Mouse (Mus musculus): ENCODE results near the gene Olfr412. TPM values are rescaled to one million over a fixed set of nuclear protein-coding genes. Genes with fewer than 3 reads are reported as not detected.

Gene Olfr412
- not detected for total RNA-seq (2021)
- long read RNA-seq, experiment 1, result 0 reads
- long read RNA-seq, experiment 2, result 0 reads

DNA sequence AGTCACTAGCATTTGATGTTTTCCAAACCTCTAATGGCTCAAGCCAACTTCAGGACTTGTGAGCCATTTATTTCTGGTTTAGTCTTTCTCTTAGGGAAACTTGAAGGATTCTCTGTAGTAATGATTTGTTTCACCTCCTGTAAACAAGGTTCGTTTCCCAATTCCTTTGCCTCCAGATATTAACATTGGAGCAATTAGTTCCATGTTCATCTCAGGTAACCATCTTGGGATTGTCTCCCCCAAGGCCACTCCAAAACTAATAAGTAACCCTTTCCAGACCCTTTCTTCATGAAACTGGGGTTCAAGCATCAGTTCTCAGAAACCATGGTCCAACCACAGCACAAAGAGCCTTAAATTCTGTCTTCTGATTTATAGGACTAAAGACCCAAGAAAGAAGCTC, at the start of gene Olfr412:
Gene Olfr412, plus strand, starts transcription at position 301 of the 400 bp plus-strand sequence.
- DNase-seq, result no peak

DNA sequence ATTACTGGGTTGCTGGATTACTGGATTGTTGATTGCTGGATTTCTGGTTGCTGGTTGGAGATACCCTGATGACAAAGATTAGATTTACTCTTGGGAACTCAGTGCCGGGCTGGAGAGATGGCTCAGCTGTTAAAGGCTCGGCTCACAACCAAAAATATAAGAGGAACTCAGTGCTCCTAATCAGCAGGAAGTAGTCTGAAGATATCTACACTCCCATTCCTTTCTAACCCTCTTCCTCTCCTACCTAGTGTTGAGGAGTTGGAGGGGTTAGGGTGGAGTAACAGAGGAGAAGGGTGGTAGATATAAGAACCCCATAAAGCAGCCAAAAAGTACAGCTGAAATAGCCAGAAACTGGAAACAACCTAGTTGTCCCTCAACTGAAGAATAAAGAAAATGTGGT, 35.8 kb upstream of the Olfr412 start:
- DNase-seq, result no peak

DNA sequence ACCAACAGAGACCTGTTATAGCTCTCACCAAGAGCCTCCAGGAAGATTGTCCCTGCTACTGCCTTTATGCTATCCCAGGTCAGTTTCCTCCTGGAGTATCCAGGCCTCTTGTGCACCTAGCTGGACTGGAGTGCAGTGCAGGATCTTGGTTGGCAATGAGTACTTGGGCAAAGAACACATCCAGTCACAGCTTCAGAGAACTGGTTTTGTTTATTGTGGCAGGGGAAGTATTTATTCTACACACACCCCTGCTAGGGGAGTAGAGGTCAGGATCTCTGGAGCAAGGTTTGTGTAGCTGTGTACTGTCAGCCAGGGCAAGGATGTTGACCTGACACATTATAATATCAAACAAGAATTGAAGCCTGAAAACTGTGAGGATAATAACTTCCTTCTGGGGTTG, 33.1 kb upstream of the Olfr412 start:
- DNase-seq, result no peak

DNA sequence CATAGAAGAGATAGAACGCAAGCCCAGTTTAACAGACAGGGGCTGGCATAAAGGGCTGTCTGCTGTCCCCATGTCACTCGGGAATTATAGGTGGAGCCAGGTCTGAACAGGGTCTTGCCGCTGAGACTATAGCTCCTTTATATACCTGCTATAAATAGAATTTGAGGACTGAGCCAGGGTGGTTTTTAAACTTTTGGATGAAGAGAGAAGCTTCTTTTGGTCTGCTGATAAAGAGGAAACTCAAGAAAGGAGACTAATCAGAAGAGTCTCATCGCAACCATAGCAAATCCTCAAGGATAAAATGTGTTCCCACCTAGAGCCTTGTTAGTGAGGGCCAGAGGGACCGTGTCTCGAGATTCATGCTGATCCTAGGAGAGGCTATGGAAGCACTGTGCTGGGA, 23.9 kb upstream of the Olfr412 start, which contains the start of gene Olfr410:
Gene Olfr410, minus strand, starts transcription at position 101 of the 400 bp plus-strand sequence.
- DNase-seq, result no peak

DNA sequence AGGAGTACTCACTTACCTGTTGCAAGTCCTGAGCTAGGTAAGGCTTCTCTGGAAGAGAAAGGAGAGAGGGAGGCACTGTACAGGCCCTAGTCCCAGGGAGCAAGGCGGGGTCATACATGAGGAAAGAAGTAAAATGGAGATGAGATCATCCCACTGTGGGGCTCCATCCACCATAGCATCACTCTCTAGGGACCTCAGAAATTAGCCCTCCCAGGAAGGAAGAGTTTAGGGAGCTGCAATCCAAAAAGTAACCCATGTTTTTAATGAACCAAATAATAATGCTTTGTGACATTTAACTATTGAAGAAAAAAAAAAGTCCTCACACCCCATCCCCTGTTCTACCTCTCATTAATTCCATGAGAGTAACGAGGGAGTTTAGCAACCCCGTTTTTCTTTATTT, 9.3 kb upstream of the Olfr412 start, which contains the start of gene Olfr411:
Gene Olfr411, minus strand, starts transcription at position 101 of the 400 bp plus-strand sequence.
- DNase-seq, result no peak

DNA sequence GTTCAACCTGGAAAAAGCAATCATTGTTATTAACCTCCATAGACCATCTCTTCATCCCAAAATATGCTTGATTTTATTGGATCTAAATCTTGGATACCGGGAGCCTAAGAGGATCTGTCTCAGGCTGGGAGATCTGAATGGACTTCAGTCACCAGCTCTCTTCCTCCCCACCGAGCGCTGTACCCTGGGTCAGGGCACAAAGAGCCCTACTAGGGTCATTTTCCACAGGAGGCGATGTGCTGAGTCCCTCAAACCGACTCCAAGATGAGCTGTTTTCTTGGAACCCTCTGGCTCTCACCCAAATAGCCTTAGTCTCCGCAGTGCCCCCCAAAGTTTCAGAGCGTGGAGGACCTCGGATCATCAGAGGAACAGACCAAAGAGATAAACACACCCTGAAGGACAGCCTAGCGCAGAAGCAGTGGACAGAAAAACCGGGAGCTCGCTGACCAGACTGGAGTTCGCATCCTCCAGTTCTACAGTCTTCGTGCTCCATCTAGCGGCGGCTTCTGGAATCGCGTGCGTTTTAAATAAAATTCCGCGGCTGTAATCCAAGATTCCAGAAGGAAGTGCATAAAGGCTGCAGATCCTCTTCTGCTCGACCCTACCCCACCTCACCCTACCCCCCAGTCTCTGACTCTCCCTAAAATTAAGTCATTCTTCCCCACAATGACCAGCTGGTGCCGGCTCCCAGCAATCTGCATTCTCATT, 9.7 kb downstream of the Olfr412 start:
- peak; percentile 86 for DNase-seq

DNA sequence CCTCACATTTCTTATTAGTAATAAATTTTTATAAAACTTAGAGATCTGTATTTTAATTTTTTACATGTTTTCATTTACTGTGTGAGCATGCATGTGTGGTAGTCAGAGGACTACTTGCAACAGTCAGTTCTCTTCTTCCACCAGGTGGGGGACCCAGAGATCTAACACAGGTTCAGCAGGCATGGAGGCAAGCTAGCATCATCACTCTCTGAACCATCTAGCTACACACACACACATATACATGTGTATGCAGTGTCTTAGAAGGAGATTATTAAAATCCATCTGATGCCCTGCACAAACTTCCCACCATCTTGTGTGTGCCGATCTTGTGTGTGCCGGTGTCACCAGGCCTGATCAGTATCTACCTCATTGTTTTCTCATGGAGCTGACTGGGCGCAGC, 15.0 kb downstream of the Olfr412 start:
- DNase-seq, result peak; percentile 67

DNA sequence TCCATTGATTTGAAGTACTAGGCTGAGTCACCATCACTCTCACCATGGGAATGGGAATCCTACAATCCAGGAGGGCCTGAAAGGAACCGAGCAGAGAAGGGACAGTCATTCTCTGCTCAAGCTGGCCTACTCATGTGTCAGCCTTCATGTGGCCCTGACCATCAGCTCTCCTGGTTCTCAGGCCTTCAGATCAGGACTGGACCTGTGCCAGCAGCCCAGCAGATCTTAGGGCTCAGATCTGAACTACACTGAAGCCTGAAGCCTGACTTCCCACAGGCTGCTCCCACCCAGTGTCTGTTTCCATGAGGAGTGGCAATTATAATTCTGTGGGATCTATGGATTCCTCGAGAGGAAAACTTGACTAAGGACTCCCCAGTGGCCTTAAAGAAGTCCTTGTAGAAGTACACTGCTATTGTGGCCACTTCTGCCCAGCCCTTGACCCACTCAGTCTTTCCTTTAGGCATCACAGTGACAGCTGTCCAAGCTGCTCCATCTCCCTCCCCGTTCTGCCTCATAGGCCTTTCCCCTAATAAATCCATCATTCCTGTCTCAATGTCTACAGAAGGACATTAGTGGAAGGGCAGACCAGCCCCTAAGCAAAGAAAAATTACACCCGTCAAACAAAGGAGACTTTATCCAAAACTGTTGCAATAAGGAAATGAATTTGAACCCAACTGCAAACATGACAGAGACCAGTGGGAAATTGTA, 17.5 kb downstream of the Olfr412 start:
- peak; percentile 39 for DNase-seq

DNA sequence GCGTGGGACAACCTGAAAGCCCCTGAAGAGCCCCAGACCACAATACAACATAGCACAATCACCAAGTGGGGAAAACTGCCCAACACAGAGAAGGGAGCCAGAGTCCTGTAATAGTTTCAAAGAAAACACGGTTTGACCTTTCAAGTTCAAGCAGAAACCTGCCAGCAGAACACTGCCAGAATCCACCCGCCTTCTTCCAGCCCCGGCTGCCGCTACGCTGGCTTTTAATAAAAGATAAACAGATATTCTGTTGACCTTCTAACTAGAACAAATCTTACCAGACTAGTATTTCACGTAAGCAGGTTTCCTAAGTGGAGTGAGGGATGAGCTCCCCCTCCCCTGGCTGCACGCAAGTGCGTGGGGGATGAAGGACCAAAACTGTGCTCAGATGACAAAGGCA, 23.8 kb downstream of the Olfr412 start:
- DNase-seq, result peak; percentile 63

DNA sequence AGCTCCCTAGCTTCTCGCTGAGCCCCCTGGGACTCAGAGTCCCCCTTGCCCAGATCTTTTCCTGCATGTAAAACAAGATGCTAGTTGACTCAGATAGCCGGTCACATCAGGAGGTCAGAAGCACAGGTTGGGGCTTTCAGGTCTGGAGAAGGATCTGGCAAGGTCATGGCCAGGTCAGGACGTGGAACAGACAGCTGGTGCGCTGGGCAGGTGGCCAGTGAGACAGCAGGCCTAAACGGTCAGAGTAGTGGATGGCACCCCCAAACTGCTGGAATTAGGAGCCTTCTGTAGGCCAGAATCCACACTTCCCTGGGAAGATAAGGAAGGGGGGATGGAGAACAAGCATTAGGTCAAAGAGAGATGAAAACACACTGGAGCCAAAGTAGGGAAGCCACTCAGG, 25.3 kb downstream of the Olfr412 start:
- DNase-seq, result no peak

DNA sequence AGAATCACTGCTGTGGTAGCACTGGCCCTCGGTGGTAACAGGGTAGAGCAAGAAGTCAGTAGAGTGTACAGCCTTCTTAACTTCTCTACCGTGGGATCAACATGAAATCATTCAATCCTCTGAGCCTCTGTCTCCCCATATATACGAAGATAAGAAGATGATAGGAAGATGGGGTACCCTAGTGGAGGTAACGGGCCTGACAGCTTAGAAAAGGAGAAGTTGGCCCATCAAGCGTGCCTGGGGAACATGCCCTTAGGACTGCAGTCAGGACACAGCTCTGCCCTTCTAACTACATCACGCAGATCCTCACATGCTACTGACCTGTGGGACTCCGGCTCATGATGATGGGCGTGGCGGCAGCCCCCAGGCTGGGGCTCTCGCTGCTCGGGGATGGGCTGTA, 30.0 kb downstream of the Olfr412 start:
- DNase-seq, result no peak

DNA sequence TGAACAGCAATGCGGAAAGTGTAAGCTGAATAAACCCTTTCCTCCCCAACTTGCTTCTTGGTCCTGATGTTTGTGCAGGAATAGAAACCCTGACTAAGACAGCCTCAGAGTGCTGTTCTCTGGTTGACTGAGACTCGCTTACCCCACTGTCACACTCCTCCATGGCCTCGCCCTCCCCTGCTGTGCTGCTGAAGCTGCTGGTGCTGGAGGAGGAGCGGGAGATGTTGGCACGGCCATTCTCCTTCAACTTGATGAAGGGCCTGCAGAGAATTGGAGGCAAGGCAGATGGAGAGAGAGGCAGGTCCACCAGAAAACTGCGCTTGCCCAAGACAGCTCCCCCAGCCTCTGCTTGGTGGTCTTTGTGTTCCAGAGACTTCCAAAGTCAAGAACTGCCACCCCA, 31.0 kb downstream of the Olfr412 start:
- DNase-seq, result no peak

DNA sequence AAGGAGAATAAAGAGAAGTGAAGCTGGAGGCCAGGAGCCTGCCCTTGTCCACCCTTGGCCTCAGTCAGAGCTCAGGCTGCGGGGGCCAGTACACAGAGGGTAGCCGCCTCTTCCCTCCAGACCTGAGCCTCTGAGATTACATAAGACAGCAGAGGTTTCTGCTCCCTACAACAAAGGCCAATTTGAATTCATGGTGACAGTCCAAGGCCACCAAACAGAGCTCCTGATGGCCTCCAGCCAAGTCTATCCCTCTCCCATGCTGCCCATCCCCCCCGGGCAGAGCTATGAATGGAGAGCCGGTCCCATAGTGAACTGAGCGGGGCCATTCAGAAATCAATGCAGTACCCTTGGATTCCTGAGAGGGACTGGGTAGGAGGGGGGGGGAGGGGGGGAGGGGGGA, 31.6 kb downstream of the Olfr412 start:
- peak; percentile 70 for DNase-seq

DNA sequence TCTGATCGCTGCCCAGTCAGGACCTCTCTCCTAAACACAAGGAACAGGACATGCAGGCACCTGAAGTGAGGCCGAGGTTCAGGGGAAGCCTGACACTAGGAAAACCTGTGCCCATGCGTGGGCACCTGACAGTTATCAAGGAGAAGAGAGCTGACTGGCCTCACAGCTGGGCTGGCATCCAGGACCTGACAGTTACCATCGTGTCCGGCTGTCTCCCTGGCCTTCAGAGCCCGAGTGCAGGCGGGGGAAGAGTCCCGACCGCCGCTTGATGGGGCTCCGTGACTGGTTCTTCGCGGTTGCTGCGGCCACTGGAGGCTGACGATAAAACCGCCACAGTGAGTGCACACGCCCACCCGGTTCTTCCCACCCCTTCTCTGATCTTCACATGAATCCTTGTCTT, 33.7 kb downstream of the Olfr412 start:
- peak; percentile 62 for DNase-seq

DNA sequence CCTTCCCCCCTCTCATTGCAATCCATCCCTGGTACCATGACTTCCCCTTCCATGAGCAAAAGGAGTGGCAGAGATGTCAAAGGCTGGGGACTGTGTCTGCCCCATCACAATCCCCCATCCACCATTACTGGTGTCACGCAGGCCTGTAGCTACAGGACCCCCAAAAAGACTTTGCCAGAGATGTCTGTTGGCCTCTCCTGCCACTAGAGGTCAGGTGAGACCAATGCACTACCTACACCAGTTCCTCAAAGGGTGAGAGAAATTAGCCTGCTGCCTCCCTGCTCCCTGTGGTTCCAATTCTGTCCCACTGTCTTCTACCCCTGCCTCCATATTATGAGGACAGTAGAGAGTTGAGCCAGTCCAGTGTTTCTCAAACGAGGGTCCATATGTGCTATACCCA, 40.3 kb downstream of the Olfr412 start:
- no peak for DNase-seq

DNA sequence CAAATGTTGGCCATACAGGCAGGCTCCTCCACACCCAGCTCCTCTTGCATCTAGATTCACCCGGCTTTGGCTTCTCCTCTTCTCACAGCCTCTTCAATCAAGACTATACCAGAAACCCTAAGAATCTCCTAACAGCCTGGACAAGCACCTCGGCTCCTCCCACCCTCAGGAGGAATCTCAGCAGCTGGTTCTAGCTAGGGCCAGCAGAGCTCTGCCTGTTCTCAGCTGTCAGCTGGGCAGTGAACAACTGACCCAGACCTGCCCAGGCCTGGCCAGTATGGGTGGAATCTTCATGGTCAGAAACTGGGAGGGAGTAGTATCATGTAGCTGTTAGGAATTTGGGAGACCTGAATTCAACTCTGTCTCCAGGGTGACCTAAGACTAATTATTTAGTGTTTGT, 42.3 kb downstream of the Olfr412 start:
- peak; percentile 31 for DNase-seq

DNA sequence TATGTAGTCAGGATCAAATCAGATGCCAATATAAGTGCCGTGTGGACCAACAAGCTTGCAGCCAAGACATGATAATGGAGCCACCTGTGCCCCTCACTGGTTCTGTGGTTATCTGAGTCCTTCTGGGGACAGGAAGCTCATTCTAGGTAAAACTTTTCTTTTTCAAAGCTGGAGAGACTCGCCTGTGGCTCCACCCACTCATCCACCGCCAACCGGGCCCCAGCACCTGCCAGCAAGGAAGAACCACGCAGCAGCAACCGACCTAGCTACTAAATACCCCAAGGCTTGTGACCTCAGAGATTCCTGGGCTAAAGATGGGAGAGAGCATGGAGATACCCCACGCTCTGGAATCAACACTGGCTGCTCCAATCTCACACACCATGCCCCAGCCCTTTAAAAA, 43.3 kb downstream of the Olfr412 start:
- DNase-seq, result no peak

DNA sequence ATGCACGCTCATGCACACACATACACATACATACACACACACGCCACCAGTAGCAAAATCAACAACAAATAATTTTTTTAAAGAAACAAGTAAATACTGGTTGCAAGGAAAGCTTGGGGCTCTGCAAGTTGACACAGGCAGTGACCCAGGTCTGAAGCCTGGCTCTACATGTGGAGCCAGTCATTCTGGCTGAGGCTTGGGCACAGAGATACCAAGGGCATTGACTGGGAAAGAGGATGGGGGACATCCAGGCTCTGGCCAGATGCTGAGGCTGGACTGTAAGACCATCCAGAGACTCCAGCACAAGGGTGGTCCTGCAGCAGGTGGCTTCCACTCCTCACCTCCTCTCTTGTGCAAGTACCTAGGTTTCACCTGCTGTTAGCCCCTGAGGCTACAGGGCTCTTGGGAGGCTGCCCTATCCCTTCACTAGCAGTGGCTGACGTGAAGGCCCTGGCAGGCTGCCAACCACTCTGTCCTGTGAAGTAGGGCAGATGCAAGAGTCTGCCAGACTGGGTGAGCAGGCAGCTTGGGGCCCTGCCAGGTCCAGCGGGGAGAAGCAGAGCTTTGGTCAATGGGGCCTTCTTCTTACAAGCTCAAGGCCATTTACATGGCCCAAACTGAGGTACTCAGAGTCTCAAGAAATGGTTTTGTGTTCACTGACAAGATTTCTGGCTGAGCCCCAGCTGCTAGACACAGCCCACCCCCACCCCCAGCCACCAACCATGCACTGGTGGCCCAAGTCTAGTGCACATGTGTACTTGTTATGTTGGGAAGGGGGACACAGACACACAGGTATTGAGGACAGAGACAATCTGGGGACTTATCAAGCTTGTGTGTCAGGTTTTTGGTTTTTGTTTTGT, 46.9 kb downstream of the Olfr412 start:
- peak; percentile 99 for DNase-seq

DNA sequence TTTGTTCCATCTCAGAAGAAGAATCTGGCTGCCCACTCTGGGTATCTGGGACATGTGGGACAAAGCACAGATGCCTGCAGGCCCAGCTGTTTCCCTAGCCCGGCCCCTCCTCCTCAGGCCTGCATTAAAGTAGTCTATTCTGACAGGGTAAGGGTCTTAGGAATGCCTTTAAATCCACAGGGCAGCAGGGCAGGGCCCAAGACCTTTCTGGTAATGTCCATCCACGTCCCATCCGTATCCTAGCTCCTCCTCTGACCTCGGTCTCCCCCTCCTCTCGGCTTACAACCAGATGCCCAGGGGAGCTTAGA, 47.5 kb downstream of the Olfr412 start:
- no peak for DNase-seq

DNA sequence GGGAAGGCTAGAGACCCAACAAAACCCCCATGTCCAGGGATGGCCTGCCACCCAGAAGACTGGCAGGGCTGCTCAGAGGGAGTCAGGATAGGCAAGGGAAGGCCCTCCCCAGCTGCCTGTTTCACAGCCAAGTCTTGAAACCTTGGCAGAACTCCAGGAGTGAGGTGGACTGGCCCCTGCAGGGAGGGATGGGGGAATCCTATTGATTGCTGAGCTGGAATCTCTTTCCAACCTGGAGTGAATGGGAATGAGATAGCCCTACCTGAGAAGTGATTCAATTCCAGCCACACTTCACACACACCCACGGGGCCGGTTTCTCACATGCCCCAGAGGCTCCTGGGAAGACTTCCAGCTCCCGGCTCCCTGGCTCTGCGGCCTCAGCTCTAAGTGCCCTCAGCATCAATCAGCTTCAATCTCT, 47.9 kb downstream of the Olfr412 start:
- peak; percentile 85 for DNase-seq

DNA sequence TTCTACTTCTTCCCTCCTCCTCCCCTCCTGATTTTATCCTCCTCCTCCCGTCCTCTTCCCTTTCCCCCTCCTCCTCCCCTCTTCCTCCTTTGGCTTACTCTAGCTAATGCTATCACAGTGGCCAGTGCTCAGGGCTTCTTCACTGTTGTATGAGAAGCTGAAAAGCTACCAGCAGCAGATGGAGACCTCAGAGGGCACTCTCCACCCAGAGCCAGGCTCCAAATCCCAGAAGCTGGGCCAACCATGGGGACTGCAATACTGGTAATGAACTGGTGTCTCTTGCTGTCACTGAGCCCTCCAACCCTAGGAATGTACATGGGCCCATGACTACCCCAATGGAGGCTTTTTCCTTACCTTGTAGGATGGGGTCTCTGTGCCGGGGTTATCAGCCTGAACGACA, 50.1 kb downstream of the Olfr412 start:
- no peak for DNase-seq

DNA sequence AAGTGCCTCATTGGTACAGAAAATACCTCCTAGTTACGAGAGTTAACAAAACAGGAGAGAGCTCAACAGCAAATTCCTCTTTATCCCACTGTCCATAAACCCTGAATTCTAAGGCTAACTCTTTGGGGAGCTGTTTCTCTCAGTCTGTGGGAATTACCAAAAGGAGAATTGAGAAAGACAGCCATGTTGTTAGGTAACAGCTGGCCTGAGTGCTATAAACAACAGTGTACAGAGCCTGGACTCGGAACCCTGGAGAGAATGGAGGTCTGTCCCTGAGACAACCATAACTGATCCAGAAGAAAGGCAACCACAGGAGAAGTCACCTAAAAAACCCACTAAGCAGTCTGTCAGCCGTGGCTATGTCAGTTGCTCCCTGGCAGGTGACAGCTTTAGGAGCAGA, 50.6 kb downstream of the Olfr412 start:
- DNase-seq, result peak; percentile 20

DNA sequence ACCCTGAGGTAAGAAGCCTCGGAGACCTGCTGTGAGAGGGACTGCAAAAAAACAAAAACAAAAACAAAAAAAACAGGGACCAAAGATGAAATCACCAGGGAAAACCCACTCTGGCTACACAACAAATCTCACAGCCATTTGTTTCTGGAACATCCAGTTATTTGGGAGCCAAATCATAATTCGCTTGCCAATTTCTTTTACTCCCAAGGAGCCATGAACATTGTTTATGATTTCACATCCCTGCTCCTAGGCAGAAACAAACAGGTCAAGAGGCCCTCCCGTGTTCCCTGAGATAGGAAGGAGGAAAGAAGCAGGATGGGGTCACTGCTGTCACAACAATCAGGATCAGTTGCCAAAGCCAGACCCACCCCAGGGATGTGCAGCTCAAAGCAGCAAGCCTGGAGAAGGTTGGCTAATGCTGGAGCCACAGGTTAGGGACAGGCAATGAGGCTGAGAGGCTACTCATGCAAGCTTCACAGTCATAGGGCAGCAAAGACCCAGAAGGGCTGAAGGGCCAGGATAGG, 51.6 kb downstream of the Olfr412 start:
- no peak for DNase-seq
